Mouse (Mus musculus): ENCODE measurements at regions not wholly inside any gene's neighbourhood (a gene's known extent, or its start where the extent isn't known, plus 50 kb on each side); places are given as distances from the start of the nearest gene placed in this dataset.

- TF ChIP-seq CTCF (IDR thresholded peaks at IDR 0.05; ENCODE audit: low read depth, low read length) (no peak), POLR2A (IDR thresholded peaks at IDR 0.05; ENCODE audit: extremely low read depth, insufficient read depth, low read length) (no peak)
These were observed 171.1 kb upstream of the Nckap5 start for GRCm38 (mm10) chr1:127001700-127002099.

Measured in liver, adult 2 months (tissue).